Mouse (Mus musculus): ENCODE measurements around the gene Tmem138. TPM values are rescaled to one million over a fixed set of nuclear protein-coding genes. Genes with fewer than 3 reads are reported as not detected.

Gene Tmem138
- total and polyA plus RNA-seq, 2 experiments from 2014 or later: 21.2 to 31.7 TPM

DNA sequence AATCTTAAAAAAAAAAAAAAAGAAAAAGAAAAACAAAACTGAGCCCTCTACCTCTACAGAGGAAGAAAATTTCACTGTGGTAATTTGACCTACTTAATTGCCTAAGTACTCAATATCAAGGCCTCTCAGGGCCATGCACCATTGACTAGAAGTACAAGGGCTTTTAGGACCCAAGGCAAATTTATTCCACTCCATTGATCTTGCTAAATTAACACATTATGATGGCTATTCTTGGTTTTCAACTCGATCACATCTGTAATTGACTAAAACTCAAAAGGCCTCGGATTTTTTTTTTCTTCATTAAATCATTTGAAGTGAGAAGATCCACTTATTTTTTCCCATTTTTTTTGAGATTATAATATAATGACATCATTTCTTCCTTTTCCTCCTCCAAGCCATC is 19.7 kb downstream of the Tmem138 start:
- Histone ChIP-seq H3K4me2 (ENCODE audit: low read depth) (no peak overlapping the region), H3K4me3 (ENCODE audit: low read depth, low read length) (no peak overlapping the region), H3K9me3 (ENCODE audit: low read length) (no peaks in the 10 kb centered on the region), H3K4me1 (ENCODE audit: insufficient read depth) (peaks cover 8% of the 10 kb centered on the region), H3K27ac (ENCODE audit: low read depth, low read length) (no peak overlapping the region), H3K36me3 (ENCODE audit: insufficient read depth) (peaks cover 8% of the 10 kb centered on the region; the same call in 1 of the 2 replicates), H3K27me3 (ENCODE audit: insufficient read depth, low read length) (no peaks in the 10 kb centered on the region), H3K9ac (no peak overlapping the region)
- no peak for ATAC-seq
- DNase-seq: no peak
- no peak for TF ChIP-seq CTCF (IDR thresholded peaks at IDR 0.05; ENCODE audit: low read depth)
- 62% methylated on average over 2 of the region's 2 CpGs for WGBS

DNA sequence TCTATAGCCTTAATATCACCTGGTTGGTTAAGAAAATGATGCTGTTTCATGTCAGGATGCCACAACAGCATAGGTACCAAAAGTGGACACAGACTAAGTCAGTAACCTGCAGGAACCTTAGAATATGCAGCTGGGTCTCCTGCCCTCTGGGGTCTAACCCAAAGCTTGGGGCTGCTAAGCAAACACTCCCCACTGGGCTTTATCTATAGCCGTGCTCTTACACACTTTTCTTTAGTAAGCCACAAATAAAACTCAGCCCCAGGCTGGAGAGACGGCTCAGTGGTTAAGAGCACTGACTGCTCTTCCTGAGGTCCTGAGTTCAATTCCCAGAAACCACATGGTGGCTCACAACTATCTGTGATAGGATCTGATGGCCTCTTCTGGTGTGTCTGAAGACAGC is 20.2 kb downstream of the Tmem138 start:
- H3K4me3 ChIP-seq (ENCODE audit: low read depth, low read length): no peak overlapping the region
- H3K27ac ChIP-seq (ENCODE audit: low read depth, low read length): no peak overlapping the region
- H3K9ac ChIP-seq: no peak overlapping the region
- no peak for ATAC-seq
- no peak for DNase-seq
- no peak overlapping the region for H3K4me2 ChIP-seq (ENCODE audit: low read depth)
- peaks cover 12% of the 10 kb centered on the region for H3K36me3 ChIP-seq (ENCODE audit: insufficient read depth)
- H3K27me3 ChIP-seq (ENCODE audit: insufficient read depth, low read length): no peaks in the 10 kb centered on the region
- no peaks in the 10 kb centered on the region for H3K9me3 ChIP-seq (ENCODE audit: low read length)
- TF ChIP-seq CTCF (IDR thresholded peaks at IDR 0.05; ENCODE audit: low read depth): no peak
- 65% methylated on average over 2 of the region's 2 CpGs for WGBS
- peaks cover 8% of the 10 kb centered on the region for H3K4me1 ChIP-seq (ENCODE audit: insufficient read depth)

DNA sequence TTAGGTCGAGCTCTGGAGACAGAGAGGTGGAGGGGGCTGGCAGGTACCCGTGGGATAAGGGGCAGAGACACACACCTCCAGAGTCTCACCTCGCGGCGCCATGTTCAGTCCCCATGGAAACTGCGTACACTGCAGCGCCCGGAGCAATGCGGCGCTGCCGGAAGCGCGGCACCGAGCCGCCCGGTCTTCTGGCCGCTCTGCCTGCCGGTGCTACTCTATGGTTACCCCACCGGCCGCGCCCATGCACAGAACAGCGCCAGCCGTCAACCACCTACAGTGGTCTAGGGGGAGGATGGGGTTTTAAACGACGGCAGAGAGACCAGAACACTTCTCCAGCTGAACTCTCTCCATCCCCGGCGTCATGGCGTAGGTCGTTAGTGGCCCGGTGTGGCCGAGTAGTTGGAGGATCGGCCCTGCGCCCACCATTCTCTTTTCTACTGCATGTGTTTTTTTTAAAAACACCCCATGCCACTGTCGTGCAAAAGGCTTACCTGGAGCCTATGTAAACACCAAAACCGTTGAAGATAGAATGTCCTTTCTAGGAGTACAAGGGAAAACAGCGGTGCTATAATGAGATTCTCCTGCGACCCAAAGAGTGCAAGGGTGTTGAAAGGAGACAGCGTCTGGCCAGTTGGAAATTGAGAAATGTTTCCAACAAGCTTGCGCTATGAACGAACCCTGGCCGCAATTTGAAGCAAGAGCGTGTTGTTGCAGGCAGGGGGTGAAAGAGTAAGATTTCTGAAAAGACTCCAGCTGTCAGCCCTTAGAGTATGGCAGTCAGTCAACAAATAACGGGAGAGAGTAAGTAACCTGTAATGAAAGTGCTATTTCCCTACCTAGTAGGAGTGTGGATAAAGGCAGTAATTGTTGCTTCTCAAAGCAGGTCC is 21.3 kb downstream of the Tmem138 start, which contains the start of gene Tmem216:
TSS of gene Tmem216 (minus strand) at position 615 of the 887 bp plus-strand sequence.
- ATAC-seq (peak; percentile 100), DNase-seq (peak; percentile 89)
- Histone ChIP-seq H3K4me2 (ENCODE audit: low read depth) (peak within 1 kb of the TSS; percentile 73), H3K27ac (ENCODE audit: low read depth, low read length) (peak within 1 kb of the TSS; percentile 89), H3K36me3 (ENCODE audit: insufficient read depth) (peaks cover 23% of the 10 kb centered on the region), H3K27me3 (ENCODE audit: insufficient read depth, low read length) (no peaks in the 10 kb centered on the region), H3K4me3 (ENCODE audit: low read depth, low read length) (peak within 1 kb of the TSS; percentile 64), H3K9me3 (ENCODE audit: low read length) (no peaks in the 10 kb centered on the region), H3K9ac (peak within 1 kb of the TSS; percentile 75), H3K4me1 (ENCODE audit: insufficient read depth) (peaks cover 8% of the 10 kb centered on the region)
- peak; percentile 28 for TF ChIP-seq CTCF (IDR thresholded peaks at IDR 0.05; ENCODE audit: low read depth)
- under 1% methylated on average over 40 of the region's 43 CpGs for WGBS

DNA sequence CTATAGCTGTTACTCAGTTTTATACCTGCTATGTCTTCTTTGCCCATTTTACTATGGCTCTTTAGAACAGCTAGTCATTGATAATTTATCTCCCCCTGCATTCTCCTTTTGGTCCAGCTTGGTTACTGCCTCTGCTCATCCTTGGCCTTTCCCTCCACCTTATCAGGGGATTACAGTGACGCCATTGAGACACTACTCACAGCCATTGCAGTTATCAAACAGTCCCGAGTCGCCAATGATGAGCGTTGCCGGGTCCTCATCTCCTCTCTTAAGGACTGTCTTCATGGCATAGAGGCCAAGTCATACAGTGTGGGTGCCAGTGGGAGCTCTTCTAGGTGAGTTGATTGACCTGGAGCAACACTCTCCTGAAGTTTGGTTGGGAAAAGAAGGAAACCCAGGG is 37.7 kb downstream of the Tmem138 start:
- H3K9me3 ChIP-seq (ENCODE audit: low read length): no peaks in the 10 kb centered on the region
- no peaks in the 10 kb centered on the region for H3K27me3 ChIP-seq (ENCODE audit: insufficient read depth, low read length)
- ATAC-seq (no peak), DNase-seq (no peak)
- 94% methylated on average over 5 of the region's 5 CpGs for WGBS
- no peak overlapping the region for H3K9ac ChIP-seq
- no peak for TF ChIP-seq CTCF (IDR thresholded peaks at IDR 0.05; ENCODE audit: low read depth)
- H3K36me3 ChIP-seq (ENCODE audit: insufficient read depth): peaks cover 65% of the 10 kb centered on the region
- no peak overlapping the region for H3K27ac ChIP-seq (ENCODE audit: low read depth, low read length)
- H3K4me2 ChIP-seq (ENCODE audit: low read depth): no peak overlapping the region
- no peaks in the 10 kb centered on the region for H3K4me1 ChIP-seq (ENCODE audit: insufficient read depth)
- no peak overlapping the region for H3K4me3 ChIP-seq (ENCODE audit: low read depth, low read length)

DNA sequence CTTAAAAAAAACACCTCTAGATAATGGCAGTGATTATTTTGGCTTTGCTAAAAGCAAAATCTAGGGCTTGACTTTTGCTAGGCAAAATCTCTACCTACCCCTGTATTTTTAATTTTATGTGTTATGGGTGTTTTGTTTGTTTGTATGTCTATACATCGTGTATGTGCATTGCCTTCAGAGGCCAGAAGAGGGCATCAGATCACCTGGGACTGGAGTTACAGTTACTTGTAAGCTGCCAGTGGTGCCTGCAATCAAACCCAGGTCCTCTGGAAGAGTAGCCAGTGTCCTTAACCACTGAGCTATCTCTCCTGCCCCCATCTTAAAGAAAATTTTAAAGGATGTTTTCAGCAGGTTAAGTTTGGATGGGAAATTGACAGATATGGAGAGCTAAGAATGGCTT is 47.1 kb downstream of the Tmem138 start:
- Histone ChIP-seq H3K9ac (no peak overlapping the region), H3K9me3 (ENCODE audit: low read length) (no peaks in the 10 kb centered on the region), H3K27ac (ENCODE audit: low read depth, low read length) (no peak overlapping the region), H3K27me3 (ENCODE audit: insufficient read depth, low read length) (no peaks in the 10 kb centered on the region), H3K36me3 (ENCODE audit: insufficient read depth) (peaks cover 41% of the 10 kb centered on the region), H3K4me2 (ENCODE audit: low read depth) (no peak overlapping the region), H3K4me3 (ENCODE audit: low read depth, low read length) (no peak overlapping the region), H3K4me1 (ENCODE audit: insufficient read depth) (peaks cover 5% of the 10 kb centered on the region)
- no peak for DNase-seq
- WGBS: 97% methylated on average over 1 of the region's 1 CpGs
- no peak for ATAC-seq
- TF ChIP-seq CTCF (IDR thresholded peaks at IDR 0.05; ENCODE audit: low read depth): peak; percentile 38; the same call in 1 of the 2 replicates

DNA sequence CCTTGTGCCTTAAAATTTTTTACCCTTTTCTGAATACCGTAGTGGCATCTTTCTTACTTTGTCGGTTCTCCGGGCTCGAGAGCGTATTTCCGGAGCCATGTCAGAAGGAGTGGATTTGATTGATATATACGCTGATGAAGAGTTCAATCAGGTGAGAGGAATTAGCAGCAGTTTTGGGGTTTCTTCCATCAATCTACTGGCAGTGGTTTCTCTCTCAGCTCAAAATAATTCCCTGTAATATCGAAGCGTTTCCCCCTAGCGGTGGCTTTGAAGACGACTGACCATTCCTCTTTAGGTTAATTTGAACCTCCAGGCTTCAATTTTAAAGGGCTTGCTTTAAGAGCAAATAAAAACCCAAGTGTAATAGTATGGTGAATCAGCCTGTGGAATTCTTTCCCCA is 51.3 kb downstream of the Tmem138 start, which contains the start of gene Sdhaf2:
TSS of gene Sdhaf2 (minus strand) at position 233 of the 400 bp plus-strand sequence.
- Histone ChIP-seq H3K4me2 (ENCODE audit: low read depth) (peak within 1 kb of the TSS; percentile 76), H3K27me3 (ENCODE audit: insufficient read depth, low read length) (no peaks in the 10 kb centered on the region), H3K9ac (peak within 1 kb of the TSS; percentile 91), H3K36me3 (ENCODE audit: insufficient read depth) (peaks cover 8% of the 10 kb centered on the region; the same call in 1 of the 2 replicates), H3K4me3 (ENCODE audit: low read depth, low read length) (peak within 1 kb of the TSS; percentile 99), H3K4me1 (ENCODE audit: insufficient read depth) (peaks cover 5% of the 10 kb centered on the region), H3K27ac (ENCODE audit: low read depth, low read length) (peak within 1 kb of the TSS; percentile 96), H3K9me3 (ENCODE audit: low read length) (no peaks in the 10 kb centered on the region)
- TF ChIP-seq CTCF (IDR thresholded peaks at IDR 0.05; ENCODE audit: low read depth): peak; percentile 71
- under 1% methylated on average over 11 of the region's 11 CpGs for WGBS
- ATAC-seq (peak; percentile 15; the same call in 1 of the 2 replicates), DNase-seq (peak; percentile 77)
